Mouse (Mus musculus): ENCODE measurements at regions not wholly inside any gene's neighbourhood (a gene's known extent, or its start where the extent isn't known, plus 50 kb on each side); places are given as distances from the start of the nearest gene placed in this dataset.

DNA sequence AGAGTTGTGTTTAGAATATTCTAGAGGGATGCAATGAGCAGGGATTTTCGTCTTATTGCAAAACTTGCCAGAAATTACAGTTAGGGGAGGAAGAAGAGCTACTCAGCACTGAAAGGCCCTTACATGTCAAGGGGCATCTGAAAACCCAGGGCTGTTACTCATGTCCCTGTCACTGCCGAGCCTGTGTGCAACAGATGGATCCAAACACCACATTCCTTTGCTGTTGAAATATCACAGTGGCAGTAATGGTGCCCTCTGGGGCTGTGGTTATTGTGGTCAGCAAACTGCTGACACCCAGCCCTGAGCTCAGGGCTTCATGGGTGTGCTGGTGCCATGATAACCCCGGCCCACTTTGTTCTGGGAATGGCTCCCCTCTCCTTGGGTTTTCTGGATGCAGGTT is 114.3 kb upstream of the Ercc6l2 start:
- no peak for DNase-seq

DNA sequence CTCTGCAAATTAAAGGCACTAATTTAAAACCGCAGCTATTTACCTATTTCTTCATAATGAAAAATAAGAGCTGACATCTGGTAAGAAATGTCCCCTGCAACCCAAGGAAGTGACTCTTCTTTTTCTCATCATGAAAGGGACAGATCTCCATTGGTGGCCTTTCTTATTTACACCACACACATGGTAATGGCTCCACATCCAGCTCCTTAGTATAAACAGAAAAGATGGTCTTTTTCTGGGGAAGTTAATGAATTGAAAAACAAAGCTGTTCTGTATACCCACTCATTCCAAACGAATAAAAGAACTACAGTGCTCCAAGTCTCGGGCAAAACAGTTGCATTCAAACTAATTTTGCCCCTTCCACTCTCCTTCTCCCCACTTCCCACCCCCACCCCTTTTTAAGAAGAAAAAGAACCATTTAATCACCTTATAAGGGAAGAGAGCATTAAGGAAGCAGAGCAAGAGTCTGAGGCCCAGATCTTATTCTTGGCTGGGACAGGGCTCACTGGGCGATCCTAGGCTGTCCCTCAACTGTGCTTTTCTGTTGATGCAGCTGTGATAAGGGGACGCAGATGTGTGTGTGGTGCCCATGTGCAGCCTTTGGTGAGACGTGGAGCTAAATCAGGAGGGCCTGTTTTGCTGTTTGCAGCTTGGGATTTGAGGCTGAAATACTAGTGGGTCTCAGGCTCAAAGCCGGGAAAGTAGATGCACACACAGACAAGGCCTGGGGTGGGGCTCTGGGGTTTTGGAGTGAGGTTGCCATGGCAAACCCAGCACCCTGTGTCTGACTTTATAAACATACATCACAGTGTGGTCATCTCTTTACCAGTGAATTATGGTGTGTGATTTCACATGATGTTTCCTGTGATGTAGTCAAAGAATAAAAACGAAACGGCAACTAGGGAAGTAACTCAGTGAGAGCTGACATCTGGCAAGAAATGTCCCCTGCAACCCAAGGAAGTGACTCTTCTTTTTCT is 113.6 kb upstream of the Ercc6l2 start:
- DNase-seq: no peak

DNA sequence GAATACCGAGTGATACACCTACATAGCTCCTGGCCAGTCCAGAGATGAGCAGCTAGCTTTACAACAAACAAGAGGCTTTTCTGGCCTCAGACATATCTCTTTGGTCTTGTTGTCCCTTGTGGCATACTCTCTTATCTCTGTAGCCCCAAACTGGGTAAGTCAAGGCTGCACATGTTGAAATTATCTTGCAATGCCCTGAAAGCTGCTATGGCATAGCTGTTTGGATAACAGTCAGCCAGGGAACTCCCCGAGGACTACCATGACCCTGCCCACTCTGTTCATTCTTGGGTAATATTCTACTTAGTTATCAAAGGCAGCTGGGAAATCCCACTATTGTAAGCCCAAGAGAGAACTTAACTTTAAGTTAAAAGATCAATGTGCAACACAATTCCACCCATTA is 106.5 kb upstream of the Ercc6l2 start:
- no peak for DNase-seq

DNA sequence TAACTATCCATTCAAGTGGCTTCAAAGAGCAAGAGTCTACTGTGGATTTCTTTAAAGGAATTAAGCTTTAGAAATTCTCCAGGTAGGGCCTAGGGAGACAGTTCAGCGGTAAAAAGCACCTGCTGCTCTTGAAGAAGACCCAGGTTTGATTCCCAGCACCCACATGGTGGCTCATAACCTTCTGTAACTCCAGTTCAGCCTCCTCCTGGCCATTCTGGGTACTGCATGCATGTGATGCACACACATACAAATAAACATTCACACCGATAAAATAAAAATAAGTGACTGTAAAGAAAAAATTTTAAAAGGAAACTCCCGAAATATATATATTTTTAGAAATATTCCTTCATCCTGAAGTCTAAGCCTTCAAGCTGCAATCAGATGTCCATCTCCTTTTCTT is 101.9 kb upstream of the Ercc6l2 start:
- no peak for DNase-seq

DNA sequence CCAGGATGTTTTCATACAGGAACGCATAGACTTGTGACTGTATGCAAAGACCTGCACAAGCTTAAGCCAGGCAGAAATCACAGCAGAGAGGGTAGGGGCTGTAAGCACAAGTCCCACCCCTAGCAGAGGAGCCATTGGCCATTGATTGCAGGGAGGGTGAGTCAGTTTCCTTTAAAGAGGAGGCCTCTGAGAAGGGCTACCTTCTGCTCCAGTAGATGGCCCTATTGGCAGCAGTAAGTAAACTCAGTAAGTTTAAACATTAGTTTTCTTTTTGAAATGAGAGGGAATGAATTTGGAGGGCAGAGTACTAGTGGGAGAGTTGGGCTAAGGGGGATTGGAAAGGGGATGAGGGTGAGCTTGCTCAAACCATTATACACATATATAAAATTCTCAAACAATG is 98.5 kb upstream of the Ercc6l2 start:
- no peak for DNase-seq

DNA sequence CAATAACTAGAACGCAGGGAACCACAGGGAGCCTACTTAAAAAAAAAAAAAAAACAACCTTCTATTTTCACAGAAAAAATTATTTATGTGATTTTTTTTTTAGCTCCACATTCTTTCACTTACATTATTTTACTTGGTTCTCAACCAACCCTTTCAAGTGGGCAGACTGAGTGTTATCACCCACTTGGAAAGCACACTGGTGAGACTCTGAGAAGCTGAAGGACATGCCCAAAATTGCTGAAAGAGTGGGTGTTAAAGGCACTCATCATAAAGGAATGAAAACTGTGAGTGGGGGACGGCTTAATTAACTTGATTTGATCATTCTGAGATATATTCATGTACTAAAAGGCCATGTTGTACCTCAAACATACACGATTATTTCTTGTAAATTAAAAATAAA is 97.8 kb upstream of the Ercc6l2 start:
- no peak for DNase-seq

DNA sequence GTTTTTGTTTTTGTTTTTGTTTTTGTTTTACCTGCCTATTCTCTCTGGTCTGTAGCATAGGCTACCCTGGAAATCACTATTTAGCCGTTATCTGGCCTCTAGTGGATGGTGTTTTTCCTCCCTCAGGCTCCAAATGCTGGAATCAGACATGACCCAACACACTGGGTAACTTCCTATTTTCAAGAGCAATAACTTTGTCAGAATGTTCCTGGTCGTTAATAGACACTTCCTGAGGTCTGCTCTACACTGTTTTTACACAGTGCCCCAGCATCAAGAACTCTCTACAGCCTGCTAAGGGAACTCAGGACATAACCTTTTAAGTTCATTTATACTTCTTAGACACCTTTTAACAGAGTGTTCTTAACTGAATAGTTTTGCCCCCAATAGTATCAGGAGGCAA is 96.3 kb upstream of the Ercc6l2 start:
- DNase-seq: no peak

DNA sequence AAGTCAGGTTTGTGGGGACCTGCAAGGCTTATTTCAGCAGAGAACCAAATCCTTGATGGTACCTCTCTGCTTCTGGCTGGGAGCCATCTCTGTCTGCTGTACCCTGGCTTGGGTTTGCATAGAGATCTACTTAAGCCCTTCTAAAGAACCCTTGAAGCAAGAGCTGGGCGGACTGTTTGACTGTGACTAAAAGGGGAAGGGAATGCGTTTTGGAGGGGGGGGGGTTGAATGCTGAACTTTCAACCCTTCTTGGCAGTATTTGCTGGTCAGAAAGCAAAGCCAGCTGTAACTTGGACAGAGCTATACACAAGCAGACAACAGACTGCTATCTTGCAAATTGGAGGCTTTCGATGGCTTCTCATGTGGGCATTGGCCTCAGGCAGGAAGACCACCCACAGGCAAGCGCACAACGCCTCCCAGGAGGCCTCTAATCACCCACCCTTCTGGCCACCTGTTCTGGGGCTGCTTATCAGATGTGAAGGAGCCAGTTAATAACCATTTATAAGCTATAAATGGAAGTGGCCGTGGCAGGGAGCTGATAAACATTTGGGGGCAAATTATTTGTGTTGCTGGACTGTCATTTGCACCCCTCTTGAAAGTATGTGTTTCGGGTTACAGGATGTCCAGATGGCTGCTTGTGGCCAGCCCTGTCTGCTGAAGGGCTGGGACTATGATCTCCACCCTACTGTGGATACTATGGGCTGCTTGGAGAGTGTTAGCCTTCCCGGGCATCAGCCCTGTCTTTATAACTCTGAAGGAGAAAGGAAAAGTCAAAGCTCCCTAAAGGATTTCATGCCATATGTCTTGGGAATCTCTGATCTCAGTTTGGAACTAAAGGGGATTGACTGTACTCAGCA is 95.5 kb upstream of the Ercc6l2 start:
- peak; percentile 9 for DNase-seq

DNA sequence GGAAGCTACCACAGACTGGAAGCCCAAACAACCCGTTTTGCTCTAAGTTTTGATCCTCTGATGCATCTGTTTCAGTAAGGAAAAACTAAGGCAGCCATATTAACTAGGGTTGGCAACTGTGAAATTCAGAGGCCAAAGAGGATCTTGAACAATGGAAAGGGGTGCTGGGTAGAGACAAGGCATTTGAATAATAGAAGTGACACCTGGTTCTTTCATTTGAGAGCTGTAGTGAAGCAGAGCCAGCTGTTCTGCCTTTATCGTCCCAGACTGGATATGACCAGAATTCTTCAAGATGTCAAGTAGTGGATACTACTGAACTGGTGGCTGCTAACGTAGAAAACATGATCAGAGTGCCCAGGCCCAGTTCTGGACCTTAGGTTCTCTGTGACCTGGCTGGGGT is 94.4 kb upstream of the Ercc6l2 start:
- DNase-seq: no peak

DNA sequence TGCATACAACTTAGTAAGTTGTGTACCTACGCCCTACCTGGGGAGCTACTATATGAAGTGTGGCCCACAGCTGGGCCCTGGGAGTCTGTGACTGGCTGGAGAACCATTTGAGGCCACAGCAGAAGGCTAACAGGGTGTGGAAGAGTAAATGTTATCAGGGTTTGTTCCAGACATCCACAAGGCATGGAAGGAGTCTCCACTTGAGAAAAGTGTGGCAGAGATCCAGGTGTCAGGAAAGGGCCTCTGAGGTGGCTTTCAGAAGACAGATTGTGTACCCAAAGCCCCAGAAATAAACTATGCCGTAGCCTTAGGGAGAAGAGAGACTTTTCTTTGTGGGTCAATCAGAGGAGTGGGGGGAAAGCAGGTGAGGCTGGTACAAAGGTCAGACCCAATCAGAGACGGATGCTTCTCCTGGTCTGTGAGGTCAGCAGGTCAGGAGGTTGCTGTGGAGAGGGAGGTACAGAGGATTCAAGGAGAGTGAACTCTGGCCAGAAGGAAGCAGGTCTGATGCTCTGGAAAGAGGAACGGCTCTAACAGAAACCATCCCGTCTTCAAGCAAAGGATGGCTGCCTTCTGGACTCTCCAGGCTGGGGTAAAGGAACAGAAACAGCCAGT is 93.9 kb upstream of the Ercc6l2 start:
- DNase-seq: no peak

DNA sequence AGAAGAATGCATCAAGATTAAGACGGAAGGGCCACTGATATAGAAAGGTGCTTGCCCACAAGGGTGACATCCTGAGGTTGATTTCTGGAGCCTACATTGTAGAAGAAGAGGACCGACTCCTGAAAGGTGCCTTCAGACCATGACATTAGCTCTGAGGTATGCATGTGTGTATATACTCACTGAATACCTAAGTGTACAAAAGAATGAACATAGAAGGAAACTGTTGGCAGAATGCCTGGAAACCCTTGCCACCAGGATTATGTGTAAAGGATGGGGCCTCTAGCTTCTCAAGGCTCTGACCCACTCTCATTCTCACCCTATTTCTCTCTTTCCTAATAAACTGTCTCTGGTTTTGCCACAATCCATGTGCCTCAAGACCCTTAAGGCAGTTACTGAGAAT is 90.7 kb upstream of the Ercc6l2 start:
- no peak for DNase-seq

DNA sequence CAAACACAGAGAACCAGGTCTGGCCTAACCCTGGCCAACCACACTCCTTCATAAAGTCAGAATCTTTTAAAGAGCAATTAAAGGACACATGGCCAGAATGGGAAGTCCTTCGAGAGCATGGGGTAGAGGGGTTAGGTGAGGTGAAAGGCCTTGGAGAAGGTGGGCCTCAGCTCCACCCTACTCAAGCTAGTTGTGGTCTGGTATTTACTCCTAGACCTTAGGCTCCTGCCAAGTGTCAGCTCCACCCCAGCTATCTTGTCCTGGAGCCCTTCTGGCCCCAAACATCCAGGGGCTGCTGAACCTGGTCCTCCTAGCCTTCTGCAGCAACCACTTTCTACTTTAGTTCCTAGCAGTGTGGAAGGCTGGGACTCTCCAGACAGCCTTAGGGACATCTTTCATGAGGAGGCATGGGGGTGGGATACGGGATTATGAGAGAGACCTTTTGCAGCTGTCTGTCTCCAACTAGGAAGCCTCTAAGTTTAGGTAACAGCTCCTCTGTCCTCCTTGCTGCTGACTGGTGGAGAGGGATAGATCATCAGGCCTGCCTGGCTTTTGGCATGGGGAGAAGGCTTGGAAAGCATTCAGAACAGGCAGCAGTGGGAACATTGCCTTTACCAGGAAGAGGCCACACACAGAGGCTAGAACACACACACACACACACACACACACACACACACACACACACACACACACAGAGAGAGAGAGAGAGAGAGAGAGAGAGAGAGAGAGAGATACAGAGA is 90.0 kb upstream of the Ercc6l2 start:
- DNase-seq: no peak

DNA sequence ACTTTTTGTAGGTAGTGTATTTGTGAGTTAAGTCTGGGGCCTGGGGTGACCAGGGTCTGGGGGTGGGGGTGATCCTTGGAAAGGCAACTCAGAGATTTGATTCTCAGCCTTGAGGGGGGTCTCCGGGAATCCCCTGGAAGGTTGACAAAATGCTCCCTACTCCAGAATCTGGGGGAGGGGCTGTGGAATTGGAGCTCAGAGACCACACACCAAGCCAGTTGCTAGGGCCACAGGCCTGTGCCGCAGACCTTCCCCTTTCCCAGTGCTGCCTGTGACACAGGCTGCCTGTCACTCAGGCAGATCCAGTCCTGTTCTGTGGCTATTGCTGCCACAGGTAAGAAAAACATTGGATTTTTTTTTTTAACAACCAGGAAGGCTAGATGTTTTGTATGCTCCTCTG is 89.0 kb upstream of the Ercc6l2 start:
- no peak for DNase-seq

DNA sequence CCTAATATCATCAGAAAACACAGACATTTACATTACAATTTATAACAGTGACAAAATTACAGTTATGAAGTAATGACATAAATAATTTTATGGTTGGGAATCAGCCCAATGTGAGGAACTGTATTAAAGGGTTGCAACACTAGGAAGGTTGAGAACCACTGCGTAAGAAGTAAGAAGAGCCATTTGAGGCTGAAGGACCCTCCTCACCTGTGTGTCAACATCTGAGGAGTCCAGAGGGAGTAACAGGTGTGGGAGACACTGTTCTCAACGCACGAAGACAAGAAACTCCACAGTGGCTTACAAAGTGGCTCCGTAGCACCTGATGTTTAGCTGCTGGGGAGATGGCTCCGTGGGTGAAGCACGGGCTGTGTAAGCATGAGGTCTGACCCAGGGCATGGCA is 88.5 kb upstream of the Ercc6l2 start:
- DNase-seq: no peak

DNA sequence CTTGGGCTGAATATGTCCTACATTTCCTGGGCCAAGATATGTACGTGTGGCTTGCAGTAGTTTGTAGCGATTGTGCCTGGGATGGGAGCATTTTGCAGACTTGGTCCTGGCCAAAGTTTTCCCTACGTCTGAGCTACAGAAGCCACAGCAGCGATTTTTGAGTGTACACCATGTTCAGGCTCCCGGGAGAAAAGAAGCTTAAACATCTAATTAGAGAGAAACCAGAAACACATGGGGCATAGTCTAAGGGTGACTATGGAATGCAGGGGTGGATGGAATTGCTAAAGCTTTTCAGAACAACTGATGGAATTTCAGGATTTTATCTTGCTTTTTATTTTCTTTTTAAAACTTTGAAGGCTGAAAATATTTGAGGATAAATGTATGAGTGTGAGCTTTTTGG is 79.3 kb upstream of the Ercc6l2 start:
- no peak for DNase-seq

DNA sequence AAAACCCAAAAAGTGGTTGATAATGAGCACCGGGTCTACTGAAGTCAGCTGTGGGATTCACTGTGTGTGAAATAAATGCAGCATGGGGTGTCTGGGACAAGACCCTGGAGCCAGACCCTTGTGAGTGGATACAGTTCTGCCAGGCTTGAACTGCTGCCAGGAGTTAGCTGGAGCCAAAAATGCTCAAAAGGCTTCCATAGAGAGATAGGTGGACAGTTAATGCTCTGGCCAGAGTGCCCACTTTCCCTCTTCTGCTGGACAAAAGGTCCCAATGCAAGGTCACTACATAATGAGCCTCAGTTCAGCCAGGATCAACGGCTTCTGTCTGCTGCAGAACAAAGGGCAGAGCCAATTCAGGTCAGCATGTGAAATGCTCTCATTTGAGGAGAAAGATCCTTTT is 73.2 kb upstream of the Ercc6l2 start:
- peak; percentile 8 for DNase-seq

DNA sequence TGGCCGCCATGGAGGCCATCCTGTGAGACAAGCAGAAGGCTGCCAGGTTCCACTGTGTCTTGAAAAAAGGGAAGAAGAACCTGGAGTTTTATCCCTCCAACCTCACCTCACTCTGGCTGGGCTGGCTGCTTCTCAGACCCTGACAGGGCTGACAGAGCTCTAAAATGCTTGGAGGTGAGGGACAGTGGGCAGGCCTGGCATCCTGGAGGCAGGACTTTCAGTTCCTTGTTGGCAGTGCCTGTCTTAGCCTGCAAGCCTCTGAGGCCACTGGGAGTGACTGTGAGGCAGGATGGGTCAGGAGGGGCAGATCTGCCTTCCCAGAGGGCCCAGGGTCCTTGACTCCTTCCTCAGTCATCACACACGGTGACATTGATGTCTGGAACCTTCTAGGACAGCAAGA is 66.3 kb upstream of the Ercc6l2 start:
- no peak for DNase-seq

DNA sequence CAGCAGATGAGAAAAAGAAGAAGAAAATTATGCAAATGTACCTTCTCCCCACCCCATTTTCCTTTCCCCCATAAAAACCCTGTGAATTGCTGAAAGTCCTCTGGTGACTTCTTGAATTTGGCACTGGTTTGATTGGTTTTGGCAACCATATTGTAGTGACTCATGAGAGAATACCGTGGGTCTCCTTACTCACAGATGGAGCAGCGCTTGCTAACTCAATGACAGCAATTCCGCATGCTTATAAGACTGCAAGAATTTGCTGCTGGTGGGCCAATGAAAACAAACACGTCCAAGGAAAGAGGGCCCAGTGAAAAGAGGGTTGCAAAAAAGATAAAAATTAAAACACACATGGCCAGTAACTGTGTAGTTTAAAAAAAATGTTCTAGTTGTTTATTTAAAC is 65.0 kb upstream of the Ercc6l2 start:
- DNase-seq: no peak

DNA sequence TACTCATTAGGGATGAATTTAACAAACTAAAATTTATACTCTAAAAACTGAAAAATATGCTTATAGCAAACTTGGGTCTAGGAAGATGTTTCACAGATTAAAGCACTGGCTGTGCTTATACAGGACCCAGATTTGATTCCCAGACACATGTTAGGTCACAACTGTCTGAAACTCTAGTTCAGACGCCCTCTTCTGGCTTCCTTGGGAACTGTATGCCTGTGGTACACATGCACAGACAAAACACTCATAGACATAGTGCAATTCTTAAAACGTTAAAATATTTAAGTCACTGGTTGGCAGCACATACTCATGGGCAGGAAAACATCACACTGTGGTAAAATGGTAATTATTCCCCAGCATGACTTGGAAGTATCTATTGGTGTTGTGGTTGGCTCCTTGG is 63.8 kb upstream of the Ercc6l2 start:
- DNase-seq: no peak

DNA sequence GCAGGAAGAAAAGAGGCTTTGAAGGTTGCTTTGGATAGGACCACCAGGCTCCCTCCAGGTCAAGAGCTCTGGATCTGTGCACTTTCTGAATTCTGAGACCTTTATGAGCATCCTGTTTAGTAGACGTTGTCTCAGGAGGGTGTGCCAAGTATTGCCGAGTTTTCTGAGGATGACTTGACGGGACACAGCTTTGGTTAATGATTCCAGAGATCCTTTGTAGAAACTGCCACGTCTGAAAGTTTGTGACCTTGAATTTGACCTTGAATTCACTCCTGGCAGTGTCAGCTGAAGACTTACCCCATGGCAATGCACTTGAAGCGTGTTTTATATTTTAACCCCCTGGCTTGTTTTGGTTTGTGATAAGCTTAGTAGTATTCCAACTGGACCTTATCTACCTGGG is 58.0 kb upstream of the Ercc6l2 start:
- DNase-seq: no peak

DNA sequence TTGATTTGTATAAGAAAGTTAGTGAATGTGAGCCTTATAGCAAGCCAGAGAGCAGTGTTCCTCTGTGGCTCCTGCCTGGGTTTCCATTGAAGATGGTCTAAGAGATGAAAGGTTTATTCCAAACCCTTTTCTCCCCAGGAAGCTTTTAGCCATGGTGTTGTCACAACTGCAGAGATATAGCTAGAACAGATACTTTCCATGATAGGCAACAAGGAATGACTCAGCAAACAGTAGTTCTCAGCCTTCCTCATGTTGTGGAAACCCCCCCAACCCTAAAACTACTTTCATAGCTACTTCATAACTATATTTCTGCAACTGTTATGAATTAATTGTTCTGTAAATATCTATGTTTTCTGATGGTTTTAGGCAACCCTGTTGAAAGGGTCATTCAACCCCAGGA is 53.5 kb upstream of the Ercc6l2 start:
- DNase-seq: no peak

All from right cerebral cortex, postnatal 14 days (tissue).